Mouse (Mus musculus): ENCODE data around the gene Zbtb42.

GRCm38 (mm10) chr12:112700522-112700921 is 21.9 kb downstream of the Zbtb42 start:
- TF ChIP-seq CTCF (IDR thresholded peaks at IDR 0.05) (no peak), EP300 (IDR thresholded peaks at IDR 0.05; ENCODE audit: insufficient read depth, low read depth, low read length) (no peak), POLR2A (IDR thresholded peaks at IDR 0.05; ENCODE audit: insufficient read depth, low read depth, low read length) (no peak)

Data from heart, adult 2 months (tissue).